Mouse (Mus musculus) intestine, embryonic 16.5 days (tissue): ENCODE measurements around the gene Uhrf1bp1l. TPM values are rescaled to one million over a fixed set of nuclear protein-coding genes. Genes with fewer than 3 reads are reported as not detected.

Source experiments
- ATAC-seq: fragments of 200-750 bp; cut with Nextera tagmentation; 2 replicates; pipeline ENCODE4 v1.8.0; 2017; ENCODE audit warnings: moderate TSS enrichment, moderate library complexity
- H3K27ac ChIP-seq: fragments of 300-500 bp; sonication (generic); 2 replicates; pipeline ENCODE4 v1.5.1; 2014; ENCODE audit warnings: mild to moderate bottlenecking, low read length
- H3K27me3 ChIP-seq: fragments of 300-500 bp; sonication (generic); replicated peaks from 2 replicates; pipeline ENCODE4 v1.6.1; 2014; ENCODE audit warnings: low read length, control low read depth, mixed read lengths; ENCODE audit not compliant: control insufficient read depth, insufficient read depth
- H3K36me3 ChIP-seq: fragments of 300-500 bp; sonication (generic); 2 replicates; pipeline ENCODE4 v1.6.1; 2014; ENCODE audit warnings: low read length, control low read depth; ENCODE audit not compliant: control insufficient read depth, insufficient read depth
- H3K4me1 ChIP-seq: fragments of 300-500 bp; sonication (generic); 2 replicates; pipeline ENCODE4 v1.6.1; 2014; ENCODE audit warnings: low read length, control low read depth, mixed read lengths; ENCODE audit not compliant: control insufficient read depth, insufficient read depth
- H3K4me2 ChIP-seq: fragments of 300-500 bp; sonication (generic); 2 replicates; pipeline ENCODE4 v1.6.1; 2014; ENCODE audit warnings: low read depth, low read length, control low read depth
- H3K4me3 ChIP-seq: fragments of 300-500 bp; sonication (generic); 2 replicates; pipeline ENCODE4 v1.5.1; 2014; ENCODE audit warnings: mild to moderate bottlenecking, low read length
- H3K9ac ChIP-seq: fragments of 300-500 bp; sonication (generic); 2 replicates; pipeline ENCODE4 v1.6.1; 2014; ENCODE audit warnings: low read depth, low read length
- H3K9me3 ChIP-seq: fragments of 300-500 bp; sonication (generic); 2 replicates; pipeline ENCODE4 v1.6.1; 2016; ENCODE audit warnings: low read length, control low read depth; ENCODE audit not compliant: control insufficient read depth
- WGBS: fragments of 180-500 bp; shearing (Covaris S2); extraction: QIAGEN DNeasy Blood & Tissue Kit; methylation state at CpG from one replicate; pipeline ENCODE4 v1.1.7; 2014; 5-methylcytosine and 5-hydroxymethylcytosine counted together
- polyA plus RNA-seq: library from polyadenylated mRNA; unstranded; fragments of >200 nt; fragmentation: Nextera tagmentation; extraction: Ambion mirVana; gene quantifications from 2 replicates; pipeline ENCODE4 v1.2.1, GENCODE M21; 2015

Gene Uhrf1bp1l
- polyA plus RNA-seq, 1 experiment from 2014 or later: 19.4 TPM

GRCm38 (mm10) chr10:89819146-89819545 is 74.4 kb downstream of the Uhrf1bp1l start:
- WGBS: 68% methylated on average over 4 of the region's 4 CpGs
- H3K4me1 ChIP-seq: no peaks in the 10 kb centered on the region
- ATAC-seq: no peak
- H3K9ac ChIP-seq: no peak overlapping the region
- H3K9me3 ChIP-seq: no peaks in the 10 kb centered on the region
- H3K36me3 ChIP-seq: 0 out of 2 replicates have a peak, but pooled peaks cover 3% of the 10 kb centered on the region
- H3K27ac ChIP-seq: no peak overlapping the region
- no peaks in the 10 kb centered on the region for H3K27me3 ChIP-seq
- H3K4me2 ChIP-seq: no peak overlapping the region
- no peak overlapping the region for H3K4me3 ChIP-seq

- Histone ChIP-seq H3K36me3 (no peaks in the 10 kb centered on the region), H3K9me3 (no peaks in the 10 kb centered on the region), H3K9ac (no peak overlapping the region), H3K4me2 (no peak overlapping the region), H3K27ac (no peak overlapping the region), H3K4me1 (no peaks in the 10 kb centered on the region), H3K4me3 (no peak overlapping the region), H3K27me3 (no peaks in the 10 kb centered on the region)
- peak; percentile 40; the same call in 1 of the 2 replicates for ATAC-seq
- WGBS: 33% methylated on average over 2 of the region's 2 CpGs
These were observed 79.1 kb downstream of the Uhrf1bp1l start for GRCm38 (mm10) chr10:89823906-89824305.

- no peaks in the 10 kb centered on the region for H3K36me3 ChIP-seq
- H3K4me1 ChIP-seq: no peaks in the 10 kb centered on the region
- ATAC-seq: no peak
- no peaks in the 10 kb centered on the region for H3K9me3 ChIP-seq
- no peaks in the 10 kb centered on the region for H3K27me3 ChIP-seq
- H3K4me3 ChIP-seq: no peak overlapping the region
- no peak overlapping the region for H3K9ac ChIP-seq
- WGBS: 70% methylated on average over 3 of the region's 3 CpGs
- no peak overlapping the region for H3K4me2 ChIP-seq
- no peak overlapping the region for H3K27ac ChIP-seq
These were observed 82.1 kb downstream of the Uhrf1bp1l start for GRCm38 (mm10) chr10:89826896-89827295.

GRCm38 (mm10) chr10:89832334-89832733 is 87.5 kb downstream of the Uhrf1bp1l start:
- no peaks in the 10 kb centered on the region for H3K27me3 ChIP-seq
- no peak overlapping the region for H3K4me2 ChIP-seq
- no peaks in the 10 kb centered on the region for H3K9me3 ChIP-seq
- no peaks in the 10 kb centered on the region for H3K36me3 ChIP-seq
- H3K27ac ChIP-seq: no peak overlapping the region
- 73% methylated on average over 4 of the region's 4 CpGs for whole genome bisulfite sequencing
- no peak overlapping the region for H3K4me3 ChIP-seq
- H3K4me1 ChIP-seq: no peaks in the 10 kb centered on the region
- no peak overlapping the region for H3K9ac ChIP-seq
- no peak for ATAC-seq

- ATAC-seq: no peak
- Histone ChIP-seq H3K4me3 (no peak overlapping the region), H3K27me3 (no peaks in the 10 kb centered on the region), H3K9ac (no peak overlapping the region), H3K27ac (no peak overlapping the region), H3K36me3 (no peaks in the 10 kb centered on the region), H3K4me1 (no peaks in the 10 kb centered on the region), H3K4me2 (no peak overlapping the region), H3K9me3 (no peaks in the 10 kb centered on the region)
- WGBS: 83% methylated on average over 10 of the region's 10 CpGs
These were observed 88.4 kb downstream of the Uhrf1bp1l start for GRCm38 (mm10) chr10:89833166-89833565.

- no peak overlapping the region for H3K4me2 ChIP-seq
- H3K9me3 ChIP-seq: no peaks in the 10 kb centered on the region
- H3K36me3 ChIP-seq: no peaks in the 10 kb centered on the region
- 40% methylated on average over 3 of the region's 3 CpGs for WGBS
- no peaks in the 10 kb centered on the region for H3K4me1 ChIP-seq
- ATAC-seq: no peak
- no peak overlapping the region for H3K27ac ChIP-seq
- no peak overlapping the region for H3K9ac ChIP-seq
- H3K27me3 ChIP-seq: no peaks in the 10 kb centered on the region
- H3K4me3 ChIP-seq: no peak overlapping the region
These were observed 92.7 kb downstream of the Uhrf1bp1l start for GRCm38 (mm10) chr10:89837476-89837875.

GRCm38 (mm10) chr10:89838834-89839233 is 94.0 kb downstream of the Uhrf1bp1l start:
- ATAC-seq: no peak

GRCm38 (mm10) chr10:89850951-89851350 is 106.2 kb downstream of the Uhrf1bp1l start:
- H3K9ac ChIP-seq: no peak overlapping the region
- no peak overlapping the region for H3K27ac ChIP-seq
- H3K4me2 ChIP-seq: no peak overlapping the region
- 90% methylated on average over 6 of the region's 6 CpGs for WGBS
- ATAC-seq: no peak
- no peaks in the 10 kb centered on the region for H3K9me3 ChIP-seq
- H3K36me3 ChIP-seq: no peaks in the 10 kb centered on the region
- no peaks in the 10 kb centered on the region for H3K4me1 ChIP-seq
- H3K4me3 ChIP-seq: no peak overlapping the region
- H3K27me3 ChIP-seq: no peaks in the 10 kb centered on the region

More at GRCm38 (mm10) chr10:89838834-89839233, 94.0 kb downstream of the Uhrf1bp1l start:
- H3K27me3 ChIP-seq: no peaks in the 10 kb centered on the region
- WGBS: 73% methylated on average over 3 of the region's 3 CpGs
- no peak overlapping the region for H3K4me3 ChIP-seq
- no peak overlapping the region for H3K27ac ChIP-seq
- no peaks in the 10 kb centered on the region for H3K4me1 ChIP-seq
- no peak overlapping the region for H3K9ac ChIP-seq
- H3K4me2 ChIP-seq: no peak overlapping the region
- no peaks in the 10 kb centered on the region for H3K9me3 ChIP-seq
- H3K36me3 ChIP-seq: no peaks in the 10 kb centered on the region

- no peak overlapping the region for H3K9ac ChIP-seq
- no peak overlapping the region for H3K4me2 ChIP-seq
- ATAC-seq: no peak
- H3K27me3 ChIP-seq: no peaks in the 10 kb centered on the region
- H3K4me1 ChIP-seq: no peaks in the 10 kb centered on the region
- H3K27ac ChIP-seq: no peak overlapping the region
- 79% methylated on average over 5 of the region's 5 CpGs for WGBS
- H3K4me3 ChIP-seq: no peak overlapping the region
- H3K36me3 ChIP-seq: no peaks in the 10 kb centered on the region
- H3K9me3 ChIP-seq: no peaks in the 10 kb centered on the region
These were observed 110.6 kb downstream of the Uhrf1bp1l start for GRCm38 (mm10) chr10:89855251-89855875.

GRCm38 (mm10) chr10:89856286-89856685 is 111.5 kb downstream of the Uhrf1bp1l start:
- no peak overlapping the region for H3K9ac ChIP-seq
- H3K4me1 ChIP-seq: no peaks in the 10 kb centered on the region
- no peaks in the 10 kb centered on the region for H3K9me3 ChIP-seq
- no peak overlapping the region for H3K4me3 ChIP-seq
- no peaks in the 10 kb centered on the region for H3K27me3 ChIP-seq
- no peaks in the 10 kb centered on the region for H3K36me3 ChIP-seq
- no peak overlapping the region for H3K27ac ChIP-seq
- ATAC-seq: no peak
- H3K4me2 ChIP-seq: no peak overlapping the region
- 91% methylated on average over 7 of the region's 7 CpGs for WGBS
